Mouse (Mus musculus): Measurements from ENCODE around the gene Cep72.
A peak's percentile ranks its signal among the peaks of the same experiment; 100 is the strongest.

Gene Cep72

GRCm38 (mm10) chr13:74029013-74029412 is 33.1 kb downstream of the Cep72 start:
- DNase-seq = peak; percentile 95

GRCm38 (mm10) chr13:74028116-74028515 is 34.0 kb downstream of the Cep72 start:
- DNase-seq = no peak

- DNase-seq = peak; percentile 95
Measured at GRCm38 (mm10) chr13:74026215-74026614, 35.9 kb downstream of the Cep72 start.

DNA sequence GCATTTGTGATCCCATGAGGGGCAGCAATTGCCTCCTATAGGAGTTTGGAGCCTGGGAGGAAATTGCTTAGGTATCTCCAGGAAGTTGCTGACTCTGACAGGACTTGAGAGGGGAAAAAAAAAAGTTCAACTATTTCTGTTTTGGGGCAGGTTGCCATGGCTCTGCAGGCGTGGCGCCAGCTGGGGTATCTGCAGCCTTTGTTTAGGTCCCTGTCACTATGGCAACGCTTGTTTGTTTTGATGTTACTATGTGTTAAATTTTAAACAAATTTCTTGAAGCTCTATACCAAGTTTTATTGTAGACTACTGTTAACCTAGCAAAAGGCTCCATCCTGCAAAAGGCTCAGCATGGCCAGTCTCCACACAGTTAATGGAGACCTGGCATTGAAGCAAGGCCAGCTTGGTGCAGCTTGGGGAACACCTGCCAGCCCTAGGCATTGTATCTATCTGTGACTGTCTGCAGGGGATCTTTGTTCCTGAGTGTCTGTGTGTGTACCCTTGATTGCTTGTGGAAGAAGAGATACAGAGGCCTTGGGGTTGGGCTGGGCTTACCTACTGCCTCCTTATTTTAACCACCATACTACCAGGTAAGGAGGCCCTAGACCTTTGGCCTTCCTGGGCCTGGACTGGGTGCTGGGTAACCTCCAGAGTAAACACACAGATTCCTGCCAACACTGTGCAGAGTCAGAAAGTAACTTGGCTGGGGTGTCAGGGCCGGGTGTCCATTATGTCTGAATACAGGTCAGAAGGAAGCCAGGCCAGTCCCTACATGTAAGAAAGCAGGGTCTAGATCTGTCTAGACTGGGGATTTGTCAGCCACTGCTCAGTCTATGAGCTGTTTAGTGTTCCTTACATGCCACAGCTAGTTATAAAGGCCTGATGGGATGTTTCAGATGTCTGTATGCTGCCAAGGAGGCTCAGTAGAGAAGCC is 36.7 kb downstream of the Cep72 start:
- DNase-seq = peak; percentile 94

- peak; percentile 85 for DNase-seq
Measured at GRCm38 (mm10) chr13:74019006-74019405, 43.1 kb downstream of the Cep72 start.

GRCm38 (mm10) chr13:74017426-74017825 is 44.7 kb downstream of the Cep72 start:
- DNase-seq = peak; percentile 84

- peak; percentile 64 for DNase-seq
Measured at GRCm38 (mm10) chr13:74015908-74016307, 46.2 kb downstream of the Cep72 start.

DNA sequence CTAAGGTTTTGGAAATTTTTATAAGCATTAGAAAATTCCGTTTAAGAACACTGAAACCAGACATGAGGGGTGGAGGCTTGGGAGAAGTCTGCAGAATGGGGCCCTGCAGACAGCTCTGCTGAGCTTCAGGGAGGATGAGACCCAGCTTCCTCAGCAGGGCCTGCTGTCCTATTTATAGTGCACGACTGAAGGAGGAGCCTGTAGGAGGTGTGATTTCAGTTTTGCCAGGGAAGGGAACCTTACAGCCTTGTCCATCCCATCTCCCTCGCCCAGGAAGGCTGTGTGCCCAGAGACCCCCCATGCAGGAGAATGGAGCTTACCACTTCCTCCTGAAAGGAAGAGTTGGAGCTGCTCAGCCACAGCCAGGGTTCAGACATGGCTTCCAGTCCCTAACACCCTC is 51.4 kb downstream of the Cep72 start:
- peak; percentile 92 for DNase-seq

DNA sequence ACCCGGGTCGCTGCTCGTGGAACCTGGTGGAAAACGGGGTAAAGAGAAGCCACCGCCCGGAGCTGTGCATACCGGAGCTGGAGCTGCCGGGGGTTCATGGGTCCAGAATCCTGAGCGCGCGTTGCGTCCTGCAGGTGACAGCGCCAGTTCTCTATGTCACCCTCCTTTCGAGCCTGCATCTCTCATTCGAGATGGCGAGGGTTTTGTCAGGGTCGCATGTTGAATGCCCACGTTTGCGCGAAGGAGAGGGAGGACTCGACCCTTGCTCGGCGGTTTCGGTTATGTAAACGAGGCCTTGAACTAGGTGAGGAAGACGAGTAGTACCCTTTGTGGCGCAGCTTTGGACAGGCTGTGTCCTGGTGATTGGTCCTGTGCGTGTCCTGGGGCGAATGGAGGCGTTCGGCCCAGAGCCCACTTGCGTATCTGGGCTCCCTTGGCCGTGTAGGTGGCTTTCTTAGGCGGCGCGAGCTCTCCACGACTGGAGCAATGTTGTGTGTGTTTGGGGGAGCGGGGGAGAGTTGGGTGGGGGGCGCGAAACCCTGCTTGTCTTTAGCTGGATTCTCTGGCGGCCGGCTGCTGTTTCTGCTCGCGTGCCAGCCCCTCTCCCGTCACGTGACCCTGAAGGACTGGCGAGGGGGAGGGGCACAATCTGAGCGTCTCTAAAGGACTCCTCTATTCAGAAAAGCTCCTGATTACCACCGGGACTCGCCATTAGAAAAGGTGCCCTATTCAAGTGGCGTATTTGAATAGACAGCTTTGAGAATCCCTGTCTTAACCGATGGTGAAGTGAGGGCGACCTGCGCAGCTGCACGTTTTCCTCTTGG is 52.1 kb downstream of the Cep72 start:
- peak; percentile 98 for DNase-seq

DNA sequence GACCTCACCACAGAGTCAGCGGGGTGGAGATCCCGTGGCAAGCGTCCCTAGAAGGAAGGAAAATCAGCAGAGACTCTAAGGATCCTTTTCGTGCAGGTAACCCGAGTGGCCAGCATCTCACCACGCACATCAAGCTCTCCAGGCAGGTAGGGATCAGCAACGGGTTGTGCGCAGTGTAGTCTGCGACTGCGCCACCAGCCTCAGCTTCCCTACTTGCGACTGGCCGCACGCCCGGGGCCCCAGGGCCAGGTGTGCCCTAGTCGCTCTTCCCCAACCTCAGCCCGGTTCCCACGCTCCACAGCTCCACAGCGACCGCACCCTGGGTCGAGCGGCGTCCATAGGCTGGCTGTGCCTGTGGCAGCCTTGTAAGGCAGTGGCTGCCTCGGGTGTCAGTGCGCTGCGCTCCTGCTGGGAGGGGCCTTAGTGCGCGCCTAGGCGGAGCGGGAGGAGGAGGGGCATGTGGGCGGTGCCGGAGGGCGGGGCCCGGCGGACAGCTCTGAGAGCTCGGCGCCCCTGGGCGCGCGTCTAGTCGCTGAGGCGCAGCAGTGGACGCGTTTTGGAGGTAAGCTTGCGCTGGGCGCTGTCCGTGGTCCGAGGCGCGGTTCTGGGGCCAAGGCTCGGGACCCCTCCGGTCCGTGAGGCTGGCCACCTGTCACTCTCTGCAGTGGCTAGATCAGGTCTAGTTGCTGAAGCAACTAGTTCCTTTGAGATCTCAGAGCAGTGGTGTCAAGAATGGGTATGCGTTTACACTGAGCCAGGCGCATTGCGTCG is 53.0 kb downstream of the Cep72 start, which contains the start of gene Tppp:
Gene Tppp, plus strand, starts transcription at position 460 of the 771 bp plus-strand sequence.
- peak; percentile 100 for DNase-seq

DNA sequence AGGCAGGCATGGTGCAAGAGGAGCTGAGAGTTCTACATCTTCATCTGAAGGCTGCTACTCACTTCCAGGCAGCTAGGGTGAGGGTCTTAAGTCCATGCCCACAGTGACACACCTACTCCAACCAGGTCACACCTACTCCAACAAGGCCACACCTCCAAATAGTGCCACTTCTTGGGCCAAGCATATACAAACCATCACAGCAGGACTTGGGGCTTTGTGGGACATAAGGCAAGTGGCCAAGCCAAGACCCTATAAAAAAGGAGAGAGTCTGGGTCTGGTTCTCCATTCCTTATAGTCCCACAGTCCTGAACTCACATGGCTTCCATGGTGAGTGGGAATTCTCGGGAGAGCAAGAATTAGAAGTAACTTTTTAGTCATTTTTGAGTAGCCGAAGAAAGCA is 53.9 kb downstream of the Cep72 start:
- DNase-seq = peak; percentile 84

DNA sequence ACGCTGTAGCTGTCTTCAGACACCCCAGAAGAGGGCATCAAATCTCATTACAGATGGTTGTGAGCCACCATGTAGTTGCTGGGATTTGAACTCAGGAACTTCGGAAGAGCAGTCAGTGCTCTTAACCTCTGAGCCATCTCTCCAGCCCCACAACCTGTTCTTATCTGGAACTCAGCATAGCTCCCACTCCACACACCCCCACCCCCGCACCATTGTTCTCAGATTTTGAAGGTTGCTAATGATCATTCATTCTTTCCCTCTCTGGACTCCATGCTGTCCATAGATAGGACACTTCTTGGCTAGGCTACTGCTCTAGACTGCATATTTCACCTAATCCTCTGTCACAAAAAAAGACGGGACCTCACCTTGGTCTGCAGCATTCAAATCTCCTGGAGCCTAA is 55.2 kb downstream of the Cep72 start:
- peak; percentile 57 for DNase-seq

GRCm38 (mm10) chr13:74001492-74001891 is 60.6 kb downstream of the Cep72 start:
- DNase-seq = peak; percentile 73

- DNase-seq = peak; percentile 64
Measured at GRCm38 (mm10) chr13:74000961-74001360, 61.1 kb downstream of the Cep72 start.

DNA sequence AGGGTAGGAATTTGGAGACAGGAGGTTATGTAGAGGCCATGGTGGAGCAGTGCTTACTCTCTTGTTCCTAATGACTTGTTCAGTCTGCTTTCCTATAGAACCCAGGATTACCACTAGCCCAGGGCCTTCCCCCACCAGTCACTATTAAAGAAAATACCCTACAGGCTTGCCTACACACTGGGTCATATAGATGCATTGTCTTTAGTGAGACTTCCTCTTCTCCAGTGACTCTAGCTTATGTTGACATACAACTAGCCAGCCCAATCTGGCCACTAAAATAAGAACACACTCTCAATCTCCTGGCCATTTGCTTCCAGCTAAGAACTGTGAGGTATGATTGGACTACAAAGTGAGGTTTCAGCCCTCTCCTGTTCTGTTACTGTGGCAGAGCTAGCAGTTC is 61.6 kb downstream of the Cep72 start:
- peak; percentile 68 for DNase-seq

DNA sequence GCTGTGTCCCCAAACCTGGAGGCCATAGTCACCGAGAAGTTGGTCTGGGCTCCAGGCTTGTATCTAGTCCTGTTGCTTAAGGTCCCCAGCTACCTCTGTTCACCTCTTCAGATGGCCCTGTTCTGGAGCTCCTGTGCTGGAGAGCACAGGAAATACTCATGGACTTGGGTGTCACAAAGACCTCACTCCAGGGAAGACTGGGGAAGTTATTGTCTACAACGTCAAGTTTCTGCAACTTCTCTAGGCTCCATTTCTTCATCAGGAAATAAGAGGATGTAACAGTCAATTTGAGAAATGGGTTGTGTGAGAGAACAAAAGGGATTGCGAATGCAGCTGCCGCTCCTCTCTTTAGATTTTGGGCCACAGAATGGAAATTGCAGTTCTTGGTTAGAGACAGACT is 65.6 kb downstream of the Cep72 start:
- DNase-seq = no peak

GRCm38 (mm10) chr13:73991267-73991666 is 70.8 kb downstream of the Cep72 start:
- DNase-seq = peak; percentile 98

DNA sequence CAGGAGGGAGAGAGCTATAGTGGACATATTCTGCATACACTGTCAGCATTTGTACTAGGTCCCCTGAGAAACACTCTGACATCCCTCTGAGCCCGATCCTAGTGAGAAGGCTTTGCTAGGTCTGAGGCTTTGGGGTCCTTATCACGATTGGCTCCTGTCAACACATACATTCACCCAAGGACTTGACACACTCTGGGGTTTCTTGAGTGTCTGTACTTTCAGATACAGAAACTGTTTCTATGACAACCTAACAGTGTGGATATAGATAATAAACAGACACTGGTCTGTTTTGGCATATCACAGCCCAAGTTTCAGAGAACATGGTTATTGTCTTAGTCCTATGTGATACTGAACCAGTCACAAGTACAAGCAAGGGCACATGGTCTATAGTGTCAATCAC is 71.3 kb downstream of the Cep72 start:
- peak; percentile 28 for DNase-seq

- DNase-seq = peak; percentile 37
Measured at GRCm38 (mm10) chr13:73990325-73990724, 71.8 kb downstream of the Cep72 start.

All from heart, adult 11 months (tissue).